Mouse (Mus musculus) embryonic fibroblast, embryonic 13.5 days (primary cell): ENCODE results near the gene Cask.
A peak's percentile ranks its signal among the peaks of the same experiment; 100 is the strongest.

Experiments
- CTCF ChIP-seq: IDR thresholded peaks from 2 replicates; pipeline ENCODE4 v1.5.1; 2011; ENCODE audit warnings: mild to moderate bottlenecking, control low read depth, low read length, moderate library complexity, borderline replicate concordance; ENCODE audit not compliant: insufficient read depth
- POLR2A ChIP-seq: IDR thresholded peaks from 2 replicates; pipeline ENCODE4 v1.6.1; 2011; ENCODE audit warnings: low read depth, mild to moderate bottlenecking, control low read depth, low read length, moderate library complexity

GRCm38 (mm10) chrX:13846653-13847501 is 4.3 kb downstream of the Cask start:
- TF ChIP-seq CTCF (no peak), POLR2A (peak; percentile 40)
